Mouse (Mus musculus) R1 (cell line): ENCODE measurements at regions not wholly inside any gene's neighbourhood (a gene's known extent, or its start where the extent isn't known, plus 50 kb on each side); places are given as distances from the start of the nearest gene placed in this dataset.

ENCODE experiments used
- DNase-seq: peaks from one replicate; pipeline ENCODE4 v3.0.0-alpha.2; 2018; ENCODE audit warnings: low read depth, low spot score

GRCm38 (mm10) chr10:97778531-97778930 lies 52.0 kb upstream of the C030005K15Rik start:
- DNase-seq, result no peak

GRCm38 (mm10) chr10:97779335-97779734 lies 52.8 kb upstream of the C030005K15Rik start:
- DNase-seq, result peak; percentile 3

GRCm38 (mm10) chr10:97793804-97794203 lies 67.2 kb upstream of the C030005K15Rik start:
- DNase-seq, result no peak

GRCm38 (mm10) chr10:97801448-97802265 lies 75.1 kb upstream of the C030005K15Rik start:
- no peak for DNase-seq

- DNase-seq, result no peak
These were observed 81.4 kb upstream of the C030005K15Rik start for GRCm38 (mm10) chr10:97807947-97808346.

- DNase-seq, result no peak
These were observed 116.0 kb upstream of the C030005K15Rik start for GRCm38 (mm10) chr10:97842574-97842973.

GRCm38 (mm10) chr10:97851487-97851886 lies 124.9 kb upstream of the C030005K15Rik start:
- DNase-seq, result no peak

- no peak for DNase-seq
These were observed 150.5 kb upstream of the C030005K15Rik start for GRCm38 (mm10) chr10:97877088-97877487.

GRCm38 (mm10) chr10:97886049-97886448 lies 159.5 kb upstream of the C030005K15Rik start:
- DNase-seq, result no peak

- DNase-seq, result no peak
These were observed 179.2 kb upstream of the C030005K15Rik start for GRCm38 (mm10) chr10:97905793-97906192.

- DNase-seq, result peak; percentile 32
These were observed 199.0 kb upstream of the C030005K15Rik start for GRCm38 (mm10) chr10:97925568-97925967.

- no peak for DNase-seq
These were observed 213.8 kb upstream of the C030005K15Rik start for GRCm38 (mm10) chr10:97940345-97940744.

- no peak for DNase-seq
These were observed 239.3 kb upstream of the C030005K15Rik start for GRCm38 (mm10) chr10:97965881-97966280.

- no peak for DNase-seq
These were observed 240.4 kb upstream of the C030005K15Rik start for GRCm38 (mm10) chr10:97966931-97967330.

GRCm38 (mm10) chr10:98007037-98007436 lies 280.5 kb upstream of the C030005K15Rik start:
- no peak for DNase-seq

- DNase-seq, result peak; percentile 95
These were observed 281.8 kb upstream of the C030005K15Rik start for GRCm38 (mm10) chr10:98008355-98008754.

- no peak for DNase-seq
These were observed 286.4 kb upstream of the C030005K15Rik start for GRCm38 (mm10) chr10:98012916-98013315.

GRCm38 (mm10) chr10:98014985-98015902 lies 288.7 kb upstream of the C030005K15Rik start:
- no peak for DNase-seq

- no peak for DNase-seq
These were observed 290.2 kb upstream of the C030005K15Rik start for GRCm38 (mm10) chr10:98016596-98017304.

GRCm38 (mm10) chr10:98029124-98029523 lies 302.6 kb upstream of the C030005K15Rik start:
- no peak for DNase-seq

- no peak for DNase-seq
These were observed 303.1 kb upstream of the C030005K15Rik start for GRCm38 (mm10) chr10:98029621-98030020.

GRCm38 (mm10) chr10:98032661-98033060 lies 306.1 kb upstream of the C030005K15Rik start:
- no peak for DNase-seq
